Mouse (Mus musculus): ENCODE data around the gene Gm3424. TPM values are rescaled to one million over a fixed set of nuclear protein-coding genes. Genes with fewer than 3 reads are reported as not detected.
"Not testable (repeated sequence)": the region's sequence is repeated elsewhere in the genome, so short reads cannot be mapped to it uniquely, and the experiment has no call there.

The Gm3424 gene
- not detected in 2 replicates for polyA plus RNA-seq (2015; fragmentation: Nextera tagmentation; extraction: Ambion mirVana)

DNA sequence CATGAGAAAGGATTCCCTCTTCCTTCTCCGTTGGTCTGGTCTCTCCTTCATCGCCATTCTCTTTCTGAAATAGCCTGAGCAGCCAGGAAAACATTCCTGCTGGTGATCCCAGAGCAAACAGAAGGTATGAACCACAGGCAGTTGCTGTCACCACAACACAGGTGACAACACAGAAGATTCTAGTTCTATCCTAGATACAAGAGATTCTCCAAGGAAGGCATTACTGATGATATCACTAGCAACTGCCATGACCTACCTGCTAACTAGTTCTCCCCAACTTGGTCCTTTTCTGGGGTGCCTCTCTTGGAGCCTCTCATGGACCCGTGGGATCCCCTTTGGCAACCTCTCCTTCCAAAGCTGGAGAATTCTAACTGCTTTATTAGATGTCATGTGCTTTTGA is at the start of gene Gm3424:
Gm3424 (minus strand) TSS at position 101 of the 400 bp plus-strand sequence.
- H3K27ac ChIP-seq (ENCODE audit: low read length); H3K27me3 ChIP-seq (ENCODE audit: control insufficient read depth, insufficient read depth, low read length); ATAC-seq (replicated peaks; ENCODE audit: extremely low read depth, insufficient read depth, low FRiP score); H3K4me2 ChIP-seq (ENCODE audit: low read depth, low read length); H3K9me3 ChIP-seq (replicated peaks; ENCODE audit: control insufficient read depth, low read length); H3K9ac ChIP-seq (ENCODE audit: low read length); H3K4me1 ChIP-seq (ENCODE audit: control insufficient read depth, insufficient read depth, low read length); H3K36me3 ChIP-seq (ENCODE audit: control insufficient read depth, insufficient read depth); H3K4me3 ChIP-seq (ENCODE audit: low read length): not testable (repeated sequence)
- WGBS = no CpG with 5 or more reads among the region's 3 CpGs

DNA sequence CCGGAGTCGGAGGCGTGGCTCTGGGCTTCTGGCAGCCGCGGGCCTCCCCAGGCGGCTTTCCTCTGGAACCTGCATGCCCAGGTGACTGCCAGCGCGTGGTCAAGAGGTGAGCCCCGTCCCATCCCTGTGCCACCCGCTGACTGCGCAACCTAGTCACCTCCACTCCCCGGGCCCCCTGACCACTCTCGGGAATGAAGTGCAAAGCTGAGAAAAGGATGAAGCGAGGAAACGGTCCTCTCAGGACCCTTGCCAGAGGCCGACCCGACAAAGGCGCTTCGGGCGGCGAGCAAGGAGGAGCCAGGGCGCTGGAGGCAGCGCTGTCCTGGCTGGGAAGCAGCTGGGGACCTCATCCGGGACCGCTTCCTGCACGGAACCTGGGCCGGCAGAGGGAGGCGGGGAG is 49.7 kb upstream of the Gm3424 start:
- H3K9ac ChIP-seq (ENCODE audit: low read length); ATAC-seq (replicated peaks; ENCODE audit: extremely low read depth, insufficient read depth, low FRiP score): not testable (repeated sequence)
- 3% methylated on average over 21 of the region's 28 CpGs for WGBS

DNA sequence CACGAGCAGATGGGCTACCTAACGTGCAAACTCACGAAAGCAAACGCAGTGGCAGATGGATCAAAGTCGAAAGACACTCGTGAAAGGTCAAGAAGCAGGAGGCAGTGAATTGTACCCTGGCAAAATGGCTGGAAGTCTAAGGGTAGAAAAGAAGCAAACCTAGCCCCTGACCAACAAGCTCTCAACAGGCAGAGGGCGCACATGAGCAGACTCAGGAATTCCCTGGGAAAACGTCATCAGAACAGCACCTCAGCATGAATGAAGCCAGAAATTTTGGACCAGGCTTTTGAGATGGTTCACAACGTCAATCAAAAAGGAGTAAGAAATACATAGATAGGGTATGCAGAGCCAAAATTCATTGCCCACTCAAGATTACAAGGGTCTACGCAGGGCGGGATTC is 49.0 kb upstream of the Gm3424 start:
- H3K4me1 ChIP-seq (ENCODE audit: control insufficient read depth, insufficient read depth, low read length); H3K9ac ChIP-seq (ENCODE audit: low read length); H3K27me3 ChIP-seq (ENCODE audit: control insufficient read depth, insufficient read depth, low read length); H3K27ac ChIP-seq (ENCODE audit: low read length); H3K4me3 ChIP-seq (ENCODE audit: low read length); H3K4me2 ChIP-seq (ENCODE audit: low read depth, low read length); ATAC-seq (replicated peaks; ENCODE audit: extremely low read depth, insufficient read depth, low FRiP score); H3K9me3 ChIP-seq (replicated peaks; ENCODE audit: control insufficient read depth, low read length); H3K36me3 ChIP-seq (ENCODE audit: control insufficient read depth, insufficient read depth): not testable (repeated sequence)
- 8% methylated on average over 5 of the region's 11 CpGs for WGBS

More for the DNA sequence above, 49.7 kb upstream of the Gm3424 start:
- Histone ChIP-seq H3K4me2 (ENCODE audit: low read depth, low read length) (peak overlapping the region; percentile 68), H3K4me3 (ENCODE audit: low read length) (peak overlapping the region; percentile 44)
- not testable (repeated sequence) for H3K27me3 ChIP-seq (ENCODE audit: control insufficient read depth, insufficient read depth, low read length); H3K27ac ChIP-seq (ENCODE audit: low read length); H3K36me3 ChIP-seq (ENCODE audit: control insufficient read depth, insufficient read depth); H3K4me1 ChIP-seq (ENCODE audit: control insufficient read depth, insufficient read depth, low read length); H3K9me3 ChIP-seq (replicated peaks; ENCODE audit: control insufficient read depth, low read length)

DNA sequence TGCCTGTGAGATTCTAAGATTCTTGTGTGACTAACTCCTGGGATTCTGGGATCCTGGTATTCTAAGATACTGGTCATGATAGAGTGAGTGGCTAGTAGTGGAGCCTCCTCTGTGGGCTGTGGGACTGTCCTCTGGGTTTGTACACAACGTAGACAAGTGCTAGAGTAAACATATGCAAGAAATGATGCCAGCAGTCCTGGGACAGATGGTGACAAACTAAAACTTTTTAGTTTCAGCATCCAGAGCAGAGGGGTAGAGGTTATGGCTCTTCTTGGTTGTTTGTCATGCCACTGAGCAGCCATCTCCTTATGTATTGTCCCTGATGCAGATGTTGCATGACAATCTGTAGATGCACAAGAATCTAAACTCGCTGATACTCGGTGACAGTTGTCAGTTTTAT is 25.8 kb upstream of the Gm3424 start:
- not testable (repeated sequence) for H3K27me3 ChIP-seq (ENCODE audit: control insufficient read depth, insufficient read depth, low read length); ATAC-seq (replicated peaks; ENCODE audit: extremely low read depth, insufficient read depth, low FRiP score); H3K9me3 ChIP-seq (replicated peaks; ENCODE audit: control insufficient read depth, low read length); H3K9ac ChIP-seq (ENCODE audit: low read length); H3K4me1 ChIP-seq (ENCODE audit: control insufficient read depth, insufficient read depth, low read length); H3K4me2 ChIP-seq (ENCODE audit: low read depth, low read length); H3K4me3 ChIP-seq (ENCODE audit: low read length); H3K27ac ChIP-seq (ENCODE audit: low read length); H3K36me3 ChIP-seq (ENCODE audit: control insufficient read depth, insufficient read depth)
- 73% methylated on average over 3 of the region's 3 CpGs for WGBS

DNA sequence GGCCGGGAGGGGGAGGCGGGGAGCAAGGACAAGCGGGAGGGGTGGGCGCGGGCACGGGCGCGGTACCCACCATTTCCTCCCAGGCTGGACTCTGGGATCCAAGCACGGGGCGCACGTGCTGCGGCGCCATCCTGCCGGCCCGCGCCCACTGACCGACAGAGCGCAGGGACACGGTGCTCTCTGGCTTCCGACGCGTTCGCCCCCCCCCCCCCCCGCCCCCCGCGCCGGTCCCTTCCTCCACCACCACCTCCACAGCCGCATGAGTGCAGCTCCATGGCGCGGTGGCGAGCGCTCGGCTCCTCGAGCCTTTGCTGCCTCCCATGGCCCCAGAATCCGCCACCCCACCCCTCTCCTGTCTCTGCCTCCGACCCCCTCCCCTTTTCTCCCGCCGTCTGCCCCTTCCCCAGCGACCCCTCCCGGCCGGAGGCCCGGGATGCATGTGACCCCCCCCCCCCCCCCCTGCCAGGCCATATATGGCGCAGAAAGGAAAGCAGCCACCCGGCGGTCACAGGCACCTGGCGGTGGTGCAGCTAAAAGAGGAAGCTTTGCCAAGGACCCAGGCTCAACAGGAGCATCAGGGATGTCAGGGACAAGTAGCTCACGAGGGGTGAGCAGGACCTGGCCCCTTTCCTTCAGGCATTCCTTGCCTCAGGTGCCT is 17.3 kb downstream of the Gm3424 start:
- not testable (repeated sequence) for H3K9me3 ChIP-seq (replicated peaks; ENCODE audit: control insufficient read depth, low read length); H3K27ac ChIP-seq (ENCODE audit: low read length); H3K36me3 ChIP-seq (ENCODE audit: control insufficient read depth, insufficient read depth); H3K9ac ChIP-seq (ENCODE audit: low read length); H3K4me3 ChIP-seq (ENCODE audit: low read length); H3K4me2 ChIP-seq (ENCODE audit: low read depth, low read length); ATAC-seq (replicated peaks; ENCODE audit: extremely low read depth, insufficient read depth, low FRiP score); H3K4me1 ChIP-seq (ENCODE audit: control insufficient read depth, insufficient read depth, low read length); H3K27me3 ChIP-seq (ENCODE audit: control insufficient read depth, insufficient read depth, low read length)
- WGBS = no CpG with 5 or more reads among the region's 47 CpGs

DNA sequence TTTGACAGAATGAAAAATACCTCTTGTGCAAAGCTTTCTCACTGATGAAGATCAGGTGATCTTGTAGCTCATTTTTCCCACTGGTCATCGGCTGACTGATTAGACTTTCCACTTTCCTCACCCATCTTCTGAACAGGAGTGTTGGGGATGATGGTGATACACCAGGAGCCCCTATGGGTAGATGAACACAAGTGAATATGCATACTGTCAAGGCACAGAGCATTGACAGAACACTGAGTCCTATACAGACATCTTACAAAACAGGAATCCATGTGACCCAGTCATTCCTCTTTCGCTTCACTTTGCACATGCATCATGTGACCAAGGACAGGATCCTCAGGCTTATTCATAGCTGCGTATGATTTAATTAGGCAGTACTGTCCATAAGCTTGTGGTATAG is 22.2 kb downstream of the Gm3424 start, which contains the start of gene Gm3383:
Gm3383 (minus strand) TSS at position 101 of the 400 bp plus-strand sequence.
- not testable (repeated sequence) for ATAC-seq (replicated peaks; ENCODE audit: extremely low read depth, insufficient read depth, low FRiP score); H3K36me3 ChIP-seq (ENCODE audit: control insufficient read depth, insufficient read depth); H3K4me1 ChIP-seq (ENCODE audit: control insufficient read depth, insufficient read depth, low read length); H3K4me3 ChIP-seq (ENCODE audit: low read length); H3K27ac ChIP-seq (ENCODE audit: low read length); H3K4me2 ChIP-seq (ENCODE audit: low read depth, low read length); H3K9me3 ChIP-seq (replicated peaks; ENCODE audit: control insufficient read depth, low read length); H3K27me3 ChIP-seq (ENCODE audit: control insufficient read depth, insufficient read depth, low read length); H3K9ac ChIP-seq (ENCODE audit: low read length)
- WGBS = no CpG with 5 or more reads among the region's 3 CpGs

Other genes starting within 250 kb of the Gm3424 start
- gene Gm8265, start 197.3 kb downstream of the Gm3424 start, polyA plus RNA-seq (2015; fragmentation: Nextera tagmentation; extraction: Ambion mirVana) = not detected in 2 replicates
- not detected in 2 replicates for gene Gm9603, start 142.9 kb downstream of the Gm3424 start, polyA plus RNA-seq (2015; fragmentation: Nextera tagmentation; extraction: Ambion mirVana)
- gene Gm3373, start 88.8 kb downstream of the Gm3424 start, polyA plus RNA-seq (2015; fragmentation: Nextera tagmentation; extraction: Ambion mirVana) = 0.07 TPM in 1 of 2 replicates, not detected in the other
- 0.27 and 0.64 TPM in 2 replicates for gene Gm3383, start 22.3 kb downstream of the Gm3424 start, polyA plus RNA-seq (2015; fragmentation: Nextera tagmentation; extraction: Ambion mirVana)
- 0.09 and 0.10 TPM in 2 replicates for gene Gm8237, start 50.1 kb upstream of the Gm3424 start, polyA plus RNA-seq (2015; fragmentation: Nextera tagmentation; extraction: Ambion mirVana)
- gene Gm3248, start 131.4 kb upstream of the Gm3424 start, polyA plus RNA-seq (2015; fragmentation: Nextera tagmentation; extraction: Ambion mirVana) = 0.21 and 0.30 TPM in 2 replicates
- gene Gm3453, start 148.8 kb upstream of the Gm3424 start, polyA plus RNA-seq (2015; fragmentation: Nextera tagmentation; extraction: Ambion mirVana) = not detected in 2 replicates
- gene Gm6337, start 227.9 kb upstream of the Gm3424 start, polyA plus RNA-seq (2015; fragmentation: Nextera tagmentation; extraction: Ambion mirVana) = not detected in 2 replicates

All from heart, embryonic 16.5 days (tissue).